Mouse (Mus musculus): ENCODE data around the gene 2310030G06Rik.

2310030G06Rik gene

DNA sequence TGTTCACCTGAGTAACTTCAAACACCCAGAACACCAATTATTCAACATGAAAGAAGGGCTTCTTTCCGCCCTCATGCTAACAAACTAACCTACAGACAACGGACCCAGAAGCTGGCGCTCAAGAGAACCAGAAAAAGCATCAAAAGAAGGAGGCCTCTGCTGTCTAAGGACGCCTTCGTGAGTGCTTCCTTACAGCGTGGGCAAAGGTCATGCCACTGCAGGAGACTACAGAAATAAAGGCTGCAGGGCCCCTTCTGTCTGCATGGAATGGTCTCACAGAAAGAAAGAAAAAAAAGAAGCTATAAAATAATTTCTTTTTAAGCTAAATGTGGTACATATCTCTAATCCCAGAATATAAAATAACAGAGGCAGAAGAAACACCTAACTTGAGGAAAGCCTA is 41.4 kb downstream of the 2310030G06Rik start:
- no peak for DNase-seq (ENCODE audit: low read depth, low spot score)

- no peak for DNase-seq (ENCODE audit: low read depth, low spot score)
Observed at GRCm38 (mm10) chr9:50700921-50701691, 45.2 kb downstream of the 2310030G06Rik start.

- no peak for DNase-seq (ENCODE audit: low read depth, low spot score)
Observed at GRCm38 (mm10) chr9:50698418-50699409, 47.6 kb downstream of the 2310030G06Rik start.

DNA sequence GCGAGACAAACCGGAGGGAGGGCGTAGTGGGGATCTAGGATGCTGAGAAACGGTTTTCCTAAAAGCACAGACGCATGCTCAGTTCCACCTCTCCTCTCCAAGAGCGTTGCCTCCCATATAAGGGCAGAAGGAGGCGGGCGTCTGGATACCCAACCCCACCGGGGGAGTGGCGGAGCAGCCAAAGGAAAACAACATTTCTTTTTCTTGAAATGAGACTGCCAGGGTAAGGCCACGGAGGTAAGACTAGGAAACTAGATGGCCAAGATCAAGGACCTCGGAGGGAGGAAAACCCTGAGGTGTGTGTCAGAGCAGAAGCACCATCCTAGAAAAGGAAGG is 48.7 kb downstream of the 2310030G06Rik start:
- peak; percentile 65 for DNase-seq (ENCODE audit: low read depth, low spot score)

GRCm38 (mm10) chr9:50696851-50697705 is 49.3 kb downstream of the 2310030G06Rik start:
- no peak for DNase-seq (ENCODE audit: low read depth, low spot score)

DNA sequence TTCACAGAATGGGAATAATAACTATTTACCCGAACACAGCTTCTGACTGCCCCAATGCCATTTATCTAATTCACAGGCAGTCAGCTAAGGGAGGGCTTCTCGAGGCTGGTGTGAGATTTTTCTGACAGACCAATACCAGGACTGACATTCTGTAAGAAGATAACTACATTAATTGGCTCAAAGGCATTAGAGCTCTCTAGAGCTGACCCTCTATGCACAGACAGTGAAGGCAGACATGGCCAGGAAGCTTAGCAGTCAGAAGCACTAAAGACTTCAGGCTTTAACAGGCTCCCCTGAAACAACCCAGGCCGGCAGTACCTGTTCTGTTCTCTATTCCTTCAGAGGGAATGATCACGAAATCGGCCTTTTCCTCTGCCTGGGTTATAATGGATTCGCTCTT is 51.2 kb downstream of the 2310030G06Rik start:
- DNase-seq (ENCODE audit: low read depth, low spot score): no peak

DNA sequence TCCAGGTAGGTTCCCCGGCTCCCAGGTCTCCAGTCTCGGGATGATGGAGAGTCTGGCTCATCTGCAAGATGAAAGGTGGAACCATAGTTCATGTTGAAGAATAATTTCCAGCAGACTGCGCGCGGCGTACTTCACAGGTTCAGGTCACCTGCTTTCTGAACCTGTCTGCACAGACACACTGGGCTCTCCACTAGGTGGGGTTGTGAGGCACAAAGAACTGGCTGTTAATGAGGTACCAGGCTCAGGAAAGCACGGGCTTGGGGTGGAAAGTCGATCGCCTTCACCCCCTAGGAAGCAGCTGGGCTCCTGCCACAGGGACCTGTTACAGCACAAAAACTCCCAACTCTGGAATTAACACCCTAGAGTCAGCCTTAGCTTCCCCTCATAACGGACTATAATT is 52.7 kb downstream of the 2310030G06Rik start:
- peak; percentile 71 for DNase-seq (ENCODE audit: low read depth, low spot score)

GRCm38 (mm10) chr9:50692626-50693580 is 53.4 kb downstream of the 2310030G06Rik start:
- no peak for DNase-seq (ENCODE audit: low read depth, low spot score)

Measured in forelimb bud, embryonic 11.5 days (tissue).